Comparison of ENCODE assay signal across 9 mouse cellular contexts in the genomic region with DNA sequence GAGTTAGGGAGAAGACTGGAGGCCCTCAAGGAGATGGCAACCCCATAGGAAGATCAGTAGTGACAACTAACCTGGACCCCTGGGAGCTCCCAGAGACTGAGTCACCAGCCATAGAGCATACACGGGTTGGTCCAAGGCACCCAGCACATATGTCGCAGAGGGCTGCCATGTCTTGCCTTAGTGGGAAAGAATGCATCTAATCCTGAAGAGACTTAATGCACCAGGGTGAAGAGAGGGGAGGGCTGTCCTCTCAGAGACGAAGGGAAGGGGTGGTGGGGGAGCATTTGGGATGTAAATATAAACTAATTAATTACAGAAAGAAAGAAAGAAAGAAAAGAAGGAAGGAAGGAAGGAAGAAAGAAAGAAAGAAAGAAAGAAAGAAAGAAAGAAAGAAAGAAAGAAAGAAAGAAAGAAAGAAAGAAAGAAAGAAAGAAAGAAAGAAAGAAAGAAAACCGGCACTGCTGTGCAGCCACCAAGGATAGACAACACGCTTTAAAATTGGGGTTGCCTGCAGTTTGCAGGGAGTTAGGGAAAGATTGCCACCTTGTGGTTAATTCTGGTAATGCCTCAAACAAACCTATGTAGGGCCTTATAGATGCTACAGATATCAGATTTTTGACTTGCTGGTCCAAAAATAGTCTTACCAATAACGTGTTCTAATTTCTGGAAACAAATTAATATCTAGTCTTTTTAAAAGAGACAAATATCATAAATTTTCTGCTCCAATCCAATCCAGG. TPM values are rescaled to one million over a fixed set of nuclear protein-coding genes. Genes with fewer than 3 reads are reported as not detected.
A peak's percentile ranks its signal among the peaks of the same experiment; 100 is the strongest.
DNase-seq lines count a peak whose midpoint lies in the region; ATAC-seq and TF ChIP-seq lines count a peak whose summit lies in the region.
"Had no signal": no experiment of that assay in that cellular context is flagged by ENCODE, and none has a peak within 500 bp of the region (broad histone marks: within the 10 kb centered on the region; RNA-seq: fewer than 3 reads in every experiment).

No protein-coding gene starts in this region.

- peak; percentile 78 for ATAC-seq in erythroblast, adult 5-6 weeks (replicated peaks; ENCODE audit: low FRiP score, poor library complexity, severe bottlenecking)
- ATAC-seq in hindbrain, postnatal 0 days = peak; percentile 71; the same call in 1 of the 2 replicates

- no peaks in the 10 kb centered on the region for H3K9me3 ChIP-seq in hindbrain, postnatal 0 days (ENCODE audit: low read length)
- H3K9me3 ChIP-seq in limb, embryonic 10.5 days (replicated peaks) = no peaks in the 10 kb centered on the region

- no peaks in the 10 kb centered on the region for H3K36me3 ChIP-seq in hindbrain, postnatal 0 days (ENCODE audit: insufficient read depth, low read length)
- H3K36me3 ChIP-seq in limb, embryonic 10.5 days = no peaks in the 10 kb centered on the region

- no peak overlapping the region for H3K4me3 ChIP-seq in hindbrain, postnatal 0 days (ENCODE audit: low read length)
- no peak overlapping the region for H3K4me3 ChIP-seq in limb, embryonic 10.5 days

- WGBS in hindbrain, postnatal 0 days = 32% methylated on average over 6 of the region's 6 CpGs
- 34% methylated on average over 6 of the region's 6 CpGs for WGBS in limb, embryonic 10.5 days

- no peaks in the 10 kb centered on the region for H3K27me3 ChIP-seq in hindbrain, postnatal 0 days (ENCODE audit: insufficient read depth, low read length)
- peaks cover 52% of the 10 kb centered on the region for H3K27me3 ChIP-seq in limb, embryonic 10.5 days (ENCODE audit: low read depth, poor library complexity, severe bottlenecking)

- peak; percentile 69 for DNase-seq in right cerebral cortex, adult 18-20 months
- DNase-seq in right cerebral cortex, postnatal 25 days = no peak
- DNase-seq in adrenal gland, postnatal 36 days = peak; percentile 36 to 74
- DNase-seq in hindbrain, postnatal 0 days (ENCODE audit: low spot score) = peak; percentile 94
- DNase-seq in limb, embryonic 10.5 days (ENCODE audit: low spot score) = peak; percentile 31
- DNase-seq in naive thymus-derived CD4-positive, alpha-beta T cell, adult 2 months (ENCODE audit: low read depth) = peak; percentile 89
- peak; percentile 19 for DNase-seq in yolk sac, embryonic 10.5 days (ENCODE audit: low spot score)

- no peaks in the 10 kb centered on the region for H3K4me1 ChIP-seq in hindbrain, postnatal 0 days (ENCODE audit: insufficient read depth, low read length)
- H3K4me1 ChIP-seq in limb, embryonic 10.5 days = peaks cover 17% of the 10 kb centered on the region

- no peak overlapping the region for H3K27ac ChIP-seq in hindbrain, postnatal 0 days
- no peak overlapping the region for H3K27ac ChIP-seq in limb, embryonic 10.5 days

- no peak overlapping the region for H3K9ac ChIP-seq in hindbrain, postnatal 0 days (replicated peaks; ENCODE audit: low read length)

- H3K4me2 ChIP-seq in hindbrain, postnatal 0 days (ENCODE audit: low read depth, low read length) = no peak overlapping the region

- TF ChIP-seq CTCF in hindbrain, postnatal 0 days (IDR thresholded peaks at IDR 0.05; ENCODE audit: low read depth) = peak; percentile 90

RNA-seq across cellular contexts. Expression of gene Neu3, which starts 30.1 kb away (rescaled TPM):
- total RNA-seq in adrenal gland, postnatal 36 days (2021) = 1 to 10 TPM; 2.3 to 2.4 TPM
- 3.8 and 6.5 TPM in 2 replicates for total RNA-seq in erythroblast, adult 5-6 weeks (2015; ENCODE audit: low replicate concordance)
- 11.9 and 12.8 TPM in 2 replicates for total RNA-seq in erythroblast, adult 5-6 weeks (2017; ENCODE audit: low replicate concordance)
- total RNA-seq in hindbrain, postnatal 0 days (2014; rRNA removed) = 1.3 and 2.1 TPM in 2 replicates
- 1.6 and 2.1 TPM in 2 replicates for polyA plus RNA-seq in hindbrain, postnatal 0 days (2015; fragmentation: Nextera tagmentation; extraction: Ambion mirVana)
- 1.1 and 2.2 TPM in 2 replicates for polyA plus RNA-seq in limb, embryonic 10.5 days (2016; fragmentation: Nextera tagmentation; extraction: Ambion mirVana)

RNA-seq across cellular contexts. Expression of gene Olfr521, which starts 34.8 kb away (rescaled TPM):
- total RNA-seq in adrenal gland, postnatal 36 days (2021) = not detected
- not detected in 2 replicates for total RNA-seq in erythroblast, adult 5-6 weeks (2015; ENCODE audit: low replicate concordance)
- total RNA-seq in erythroblast, adult 5-6 weeks (2017; ENCODE audit: low replicate concordance) = not detected in 2 replicates
- not detected in 2 replicates for total RNA-seq in hindbrain, postnatal 0 days (2014; rRNA removed)
- polyA plus RNA-seq in hindbrain, postnatal 0 days (2015; fragmentation: Nextera tagmentation; extraction: Ambion mirVana) = not detected in 2 replicates
- polyA plus RNA-seq in limb, embryonic 10.5 days (2016; fragmentation: Nextera tagmentation; extraction: Ambion mirVana) = not detected in 2 replicates
- total RNA-seq: gastrocnemius, postnatal 36 days had no signal
